Mouse (Mus musculus) activated CD4-positive, CD25-positive, alpha-beta regulatory T cell (primary cell): ENCODE data around the gene Katnbl1. TPM values are rescaled to one million over a fixed set of nuclear protein-coding genes. Genes with fewer than 3 reads are reported as not detected.

Experiments used
- polyA plus RNA-seq, 2 experiments: library from polyadenylated mRNA; unstranded; fragments of 100-300 nt; shearing (Covaris generic); gene quantifications; one replicate each; pipeline ENCODE4 v1.2.1; 2017

Katnbl1 gene
- 10 to 100 TPM; 21.9 to 25.6 TPM for polyA plus RNA-seq

GRCm38 (mm10) chr2:112378973-112379898 is at the start of gene Katnbl1:
Gene Katnbl1, plus strand, starts transcription at chr2:112379211.

DNA sequence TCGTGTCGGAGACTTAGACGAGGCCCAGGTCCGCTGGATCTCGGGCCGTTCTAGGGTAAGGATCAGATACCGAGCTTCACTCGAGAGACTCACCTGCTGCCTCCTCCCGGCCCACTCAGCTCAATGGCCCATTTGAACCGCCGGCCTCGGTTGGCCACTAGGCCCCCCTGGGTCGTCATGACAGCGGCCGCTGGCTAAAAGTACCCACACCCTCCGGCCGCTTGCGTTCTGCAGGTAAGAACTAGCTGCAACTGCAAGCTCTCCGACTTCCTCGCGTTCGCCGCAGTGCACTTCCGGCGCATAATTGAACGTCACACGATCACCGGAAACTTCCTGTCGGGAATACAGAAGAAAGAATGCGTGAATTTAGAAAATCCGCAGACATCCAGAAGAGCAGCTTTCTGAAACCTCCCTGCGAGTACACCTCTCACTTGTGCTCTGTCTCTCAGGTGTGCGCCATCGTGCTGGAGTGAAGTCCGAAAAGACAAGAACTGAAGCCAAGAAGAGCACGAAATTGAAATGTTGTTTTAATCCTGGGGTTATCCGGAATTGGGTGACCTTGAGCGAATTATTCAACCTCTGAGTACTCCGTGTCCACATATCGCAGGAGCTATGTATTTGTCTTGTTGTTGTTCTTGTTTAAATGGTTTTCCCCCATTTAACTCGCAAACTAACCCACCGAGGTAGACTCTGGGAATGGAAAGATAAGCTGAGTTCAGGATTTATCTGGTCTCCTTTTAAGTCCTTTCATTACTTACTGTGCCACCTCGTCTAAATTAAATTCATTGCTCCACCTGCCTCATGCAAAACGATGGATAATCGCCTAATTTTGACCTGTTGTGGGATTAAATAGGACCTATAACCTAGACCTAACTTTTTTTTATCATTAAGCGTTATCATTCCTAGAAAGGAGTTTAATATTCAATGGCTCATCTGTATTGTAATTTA is 11.0 kb upstream of the Katnbl1 start, which contains the start of gene Emc4:
TSS of gene Emc4 (minus strand) at position 302 of the 948 bp plus-strand sequence.

DNA sequence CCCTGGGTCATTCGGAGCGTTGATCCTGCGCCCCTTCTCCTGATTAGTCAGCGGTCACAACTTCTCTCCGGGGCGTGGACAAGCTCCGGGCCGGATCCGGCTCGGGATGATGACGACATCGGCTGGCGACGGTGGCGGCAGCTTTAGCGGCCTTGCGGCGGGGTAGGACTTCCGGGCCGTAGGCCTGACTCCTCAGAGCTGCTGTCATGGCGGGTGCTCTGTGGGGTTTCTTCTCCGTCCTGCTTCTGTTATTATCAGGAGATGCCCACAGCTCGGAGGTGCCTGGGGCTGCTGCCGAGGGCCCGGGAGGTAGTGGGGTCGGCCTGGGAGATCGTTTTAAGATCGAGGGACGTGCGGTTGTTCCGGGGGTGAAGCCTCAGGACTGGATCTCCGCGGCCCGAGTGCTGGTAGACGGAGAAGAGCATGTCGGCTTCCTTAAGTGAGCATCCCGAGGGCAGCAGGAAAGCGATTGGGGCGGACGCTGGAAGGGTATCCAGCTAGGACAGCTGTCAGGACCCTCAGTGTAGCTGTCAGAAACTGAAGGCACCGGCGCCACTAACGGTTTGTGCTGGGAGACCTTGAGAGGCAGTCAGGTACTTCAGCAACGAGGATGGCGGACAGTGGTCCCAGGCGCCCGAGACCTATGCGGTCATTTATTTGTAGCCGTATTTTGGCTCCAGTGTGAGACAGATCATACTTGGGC is 76.0 kb downstream of the Katnbl1 start, which contains the start of gene Emc7:
TSS of gene Emc7 (plus strand) at position 136 of the 703 bp plus-strand sequence.

Other genes with a start within 250 kb of the Katnbl1 start
- not detected for gene Olfr1316, start 244.2 kb upstream of the Katnbl1 start, polyA plus RNA-seq
- under 1 TPM in 1 of 2 experiments, not detected in 1; 0.07 TPM for gene Olfr1317, start 238.9 kb upstream of the Katnbl1 start, polyA plus RNA-seq
- gene Olfr1318, start 225.0 kb upstream of the Katnbl1 start, polyA plus RNA-seq, result under 1 TPM in 1 of 2 experiments, not detected in 1; 0.05 TPM
- gene Lpcat4, start 139.7 kb upstream of the Katnbl1 start, polyA plus RNA-seq, result 100 to 1,000 TPM in 1 of 2 experiments, 10 to 100 TPM in 1; 46.0 to 104 TPM
- under 1 TPM; 0.04 to 0.22 TPM for gene Nutm1, start 119.9 kb upstream of the Katnbl1 start, polyA plus RNA-seq
- gene Nop10, start 117.3 kb upstream of the Katnbl1 start, polyA plus RNA-seq, result 100 to 1,000 TPM; 111 to 182 TPM
- 10 to 100 TPM; 45.4 to 84.5 TPM for gene Slc12a6, start 113.4 kb upstream of the Katnbl1 start, polyA plus RNA-seq
- gene Gm21985, start 112.9 kb upstream of the Katnbl1 start, polyA plus RNA-seq, result not detected
- 100 to 1,000 TPM in 1 of 2 experiments, 10 to 100 TPM in 1; 78.1 to 106 TPM for gene Emc4, start 11.2 kb upstream of the Katnbl1 start, polyA plus RNA-seq
- 10 to 100 TPM; 19.0 to 20.7 TPM for gene Emc7, start 75.8 kb downstream of the Katnbl1 start, polyA plus RNA-seq
- gene Chrm5, start 101.6 kb downstream of the Katnbl1 start, polyA plus RNA-seq, result not detected
- gene Aven, start 113.8 kb downstream of the Katnbl1 start, polyA plus RNA-seq, result 10 to 100 TPM; 48.8 to 79.8 TPM